Mouse (Mus musculus) hematopoietic multipotent progenitor cell, adult 10-12 weeks (in vitro differentiated cells): ENCODE results near the gene Olfr1276. TPM values are rescaled to one million over a fixed set of nuclear protein-coding genes. Genes with fewer than 3 reads are reported as not detected.

Source experiments
- polyA plus RNA-seq: library from polyadenylated mRNA; stranded (reverse); fragments of >175 nt; gene quantifications from 2 replicates; pipeline ENCODE4 v1.2.3, GENCODE M21; 2012; ENCODE audit warnings: low replicate concordance

Gene Olfr1276
- polyA plus RNA-seq, result not detected in 2 replicates

GRCm38 (mm10) chr2:111254216-111254615 is at the start of gene Olfr1276:
Gene Olfr1276 (plus strand): TSS chr2:111254516.

DNA sequence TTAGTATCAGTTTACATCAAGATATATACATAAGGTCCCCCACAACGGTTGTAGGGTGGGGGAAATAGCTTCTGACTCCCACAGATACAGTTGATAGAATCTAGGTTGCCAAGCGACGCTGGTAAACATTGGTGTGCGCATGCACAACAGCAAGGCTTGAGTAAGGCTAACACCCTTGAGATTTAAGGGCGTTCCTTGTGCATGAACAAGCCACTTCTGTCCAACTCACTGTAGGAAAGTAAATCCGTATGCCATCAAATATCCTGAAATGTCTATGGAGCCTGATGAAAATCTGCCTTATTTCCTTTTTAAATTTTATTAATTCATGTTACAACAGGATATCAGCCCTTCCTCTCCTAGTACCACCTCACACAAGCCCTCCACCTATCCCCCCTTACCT is 24.8 kb upstream of the Olfr1276 start, which contains the start of gene 4930430A15Rik:
Gene 4930430A15Rik, minus strand, starts transcription at position 101 of the 400 bp plus-strand sequence.

DNA sequence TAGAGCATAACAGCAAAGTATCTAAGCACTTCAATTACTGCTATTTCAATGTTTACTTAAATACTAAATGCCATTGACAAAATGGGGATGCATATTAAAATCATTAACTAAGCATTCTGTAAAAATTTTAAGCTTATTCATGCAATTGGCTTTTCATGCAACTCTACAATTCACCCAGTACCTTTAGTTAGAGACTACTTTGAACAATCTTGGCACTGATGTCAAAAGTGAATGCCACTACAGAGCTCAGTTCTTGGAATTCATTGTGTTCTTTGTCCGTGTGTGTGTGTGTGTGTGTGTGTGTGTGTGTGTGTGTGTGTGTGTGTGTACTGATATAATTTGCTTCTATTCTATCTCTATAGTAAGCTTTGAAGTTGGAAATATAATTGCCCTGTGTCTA is 19.1 kb upstream of the Olfr1276 start, which contains the start of gene Olfr1275:
Gene Olfr1275, minus strand, starts transcription at position 101 of the 400 bp plus-strand sequence.

DNA sequence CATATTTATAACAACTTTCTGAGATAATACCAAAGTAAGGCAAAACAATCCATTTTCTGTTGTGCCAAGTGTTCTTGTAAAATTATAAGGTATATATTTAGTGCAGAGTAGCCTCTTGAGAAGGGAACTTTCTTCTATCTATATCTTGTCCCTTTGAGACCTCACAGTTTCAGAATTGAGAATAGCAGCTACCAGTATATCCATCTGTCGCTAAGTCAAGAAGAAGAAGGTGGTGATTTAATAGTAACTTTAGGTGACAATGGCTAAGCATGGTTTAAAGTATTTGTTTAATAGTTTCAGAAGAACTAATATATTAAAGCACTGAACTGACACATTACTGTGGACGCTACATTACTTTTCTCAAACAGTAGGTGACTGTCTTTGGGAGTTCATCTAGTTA is 19.7 kb downstream of the Olfr1276 start, which contains the start of gene Olfr1277:
Gene Olfr1277, minus strand, starts transcription at position 101 of the 400 bp plus-strand sequence.

GRCm38 (mm10) chr2:111289836-111290235 is 35.5 kb downstream of the Olfr1276 start, which contains the start of gene Olfr1278:
Gene Olfr1278 (plus strand): TSS chr2:111290136.

GRCm38 (mm10) chr2:111300374-111300773 is 46.1 kb downstream of the Olfr1276 start, which contains the start of gene Olfr1279:
Gene Olfr1279 (plus strand): TSS chr2:111300635.

Other genes starting within 250 kb of the Olfr1276 start
- not detected in 2 replicates for gene Gm13941, start 148.5 kb upstream of the Olfr1276 start, polyA plus RNA-seq
- gene Gm15130, start 101.6 kb upstream of the Olfr1276 start, polyA plus RNA-seq, result not detected in 2 replicates
- gene 4930430A15Rik, start 24.9 kb upstream of the Olfr1276 start, polyA plus RNA-seq, result not detected in 2 replicates
- 0.14 TPM in 1 of 2 replicates, not detected in the other for gene Olfr1275, start 19.2 kb upstream of the Olfr1276 start, polyA plus RNA-seq
- gene Olfr1277, start 19.6 kb downstream of the Olfr1276 start, polyA plus RNA-seq, result not detected in 2 replicates
- not detected in 2 replicates for gene Olfr1278, start 35.6 kb downstream of the Olfr1276 start, polyA plus RNA-seq
- gene Olfr1279, start 46.1 kb downstream of the Olfr1276 start, polyA plus RNA-seq, result not detected in 2 replicates
- not detected in 2 replicates for gene Olfr1280, start 59.5 kb downstream of the Olfr1276 start, polyA plus RNA-seq
- gene Olfr1281, start 72.0 kb downstream of the Olfr1276 start, polyA plus RNA-seq, result not detected in 2 replicates
- not detected in 2 replicates for gene Olfr1282, start 81.6 kb downstream of the Olfr1276 start, polyA plus RNA-seq
- not detected in 2 replicates for gene Olfr1283, start 112.3 kb downstream of the Olfr1276 start, polyA plus RNA-seq
- gene Olfr1284, start 121.0 kb downstream of the Olfr1276 start, polyA plus RNA-seq, result not detected in 2 replicates
- not detected in 2 replicates for gene Olfr1286, start 168.6 kb downstream of the Olfr1276 start, polyA plus RNA-seq
- gene Olfr1287, start 194.6 kb downstream of the Olfr1276 start, polyA plus RNA-seq, result 0.21 TPM in 1 of 2 replicates, not detected in the other
- gene Olfr1288, start 219.6 kb downstream of the Olfr1276 start, polyA plus RNA-seq, result not detected in 2 replicates
- not detected in 2 replicates for gene Olfr1289, start 226.3 kb downstream of the Olfr1276 start, polyA plus RNA-seq
- gene Olfr1290, start 239.3 kb downstream of the Olfr1276 start, polyA plus RNA-seq, result not detected in 2 replicates
- gene Olfr1291-ps1, start 242.7 kb downstream of the Olfr1276 start, polyA plus RNA-seq, result not detected in 2 replicates